Mouse (Mus musculus) brain, embryonic 14.5 days (tissue): ENCODE data around the gene Clec2g. TPM values are rescaled to one million over a fixed set of nuclear protein-coding genes. Genes with fewer than 3 reads are reported as not detected.
"Not testable (repeated sequence)": the region's sequence is repeated elsewhere in the genome, so short reads cannot be mapped to it uniquely, and the experiment has no call there.

Source experiments
- DNase-seq: peaks from one replicate; pipeline ENCODE4 v3.0.0-alpha.2; 2011; ENCODE audit warnings: low read depth
- CTCF ChIP-seq: fragments of 200-500 bp; IDR thresholded peaks from 2 replicates; pipeline ENCODE4 v1.5.1; 2012; ENCODE audit warnings: inconsistent platforms, mild to moderate bottlenecking, moderate library complexity, borderline replicate concordance; ENCODE audit not compliant: insufficient read depth, insufficient read length; ENCODE audit errors: extremely low read depth
- POLR2A ChIP-seq: fragments of 200-500 bp; IDR thresholded peaks from 2 replicates; pipeline ENCODE4 v1.6.1; 2012; ENCODE audit warnings: mild to moderate bottlenecking, inconsistent platforms, borderline replicate concordance; ENCODE audit not compliant: poor library complexity, insufficient read depth, insufficient read length, severe bottlenecking; ENCODE audit errors: extremely low read depth
- polyA plus RNA-seq: library from polyadenylated mRNA; depleted of rRNA; stranded (reverse); fragments of >200 nt; gene quantifications from 2 replicates; pipeline ENCODE4 v1.2.3, GENCODE M21; 2012; rRNA removed

The Clec2g gene
- 0.19 TPM in 1 of 2 replicates, not detected in the other for polyA plus RNA-seq

DNA sequence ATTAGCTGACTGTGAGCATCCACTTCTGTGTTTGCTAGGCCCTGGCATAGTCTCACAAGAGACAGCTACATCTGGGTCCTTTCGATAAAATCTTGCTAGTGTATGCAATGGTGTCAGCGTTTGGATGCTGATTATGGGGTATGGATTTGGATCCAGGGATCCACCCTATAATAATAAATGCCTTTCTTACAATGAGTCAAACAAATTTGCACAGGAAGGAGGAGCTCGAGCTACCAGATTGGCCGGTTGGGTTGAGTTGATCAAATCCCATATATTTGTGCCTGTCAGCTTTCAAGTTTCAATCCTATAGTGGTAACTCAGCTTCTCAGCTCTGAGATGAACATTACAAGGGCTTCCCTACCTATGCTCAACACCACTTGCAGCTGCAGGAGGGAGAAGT lies at the start of gene Clec2g:
Gene Clec2g (plus strand): TSS at position 301 of the 400 bp plus-strand sequence.
- not testable (repeated sequence) for DNase-seq

DNA sequence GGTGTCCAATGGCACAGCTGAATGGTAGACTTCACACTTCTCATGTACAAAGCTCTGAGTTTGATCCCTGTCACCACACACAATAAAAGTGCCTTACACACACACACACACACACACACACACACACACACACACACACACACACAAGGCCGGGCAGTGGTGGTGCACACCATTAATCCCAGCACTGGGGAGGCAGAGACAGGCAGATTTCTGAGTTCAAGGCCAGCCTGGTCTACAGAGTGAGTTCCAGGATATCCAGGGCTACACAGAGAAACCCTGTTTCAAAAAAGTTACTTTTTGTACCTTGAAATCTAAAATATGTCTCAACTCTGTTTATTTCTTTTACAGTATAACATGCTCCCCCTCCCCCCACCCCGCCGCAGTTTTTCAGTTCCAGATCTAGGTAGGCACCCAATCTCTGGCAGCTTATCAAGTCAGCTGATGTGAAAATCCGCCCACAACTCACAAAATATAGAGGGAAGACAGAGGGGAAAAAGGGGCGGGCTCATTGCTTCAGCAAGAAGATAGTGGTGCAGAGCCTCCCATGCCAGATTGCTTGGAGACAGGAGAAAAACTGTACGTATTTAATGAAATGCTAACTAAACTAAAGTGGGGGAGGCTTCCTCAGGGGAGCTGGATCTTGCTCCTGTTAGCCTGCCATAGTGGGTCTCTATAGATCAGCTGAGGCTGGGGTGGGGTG lies 46.9 kb upstream of the Clec2g start, which contains the start of gene Clec2i:
Gene Clec2i (plus strand): TSS at position 498 of the 700 bp plus-strand sequence.
- DNase-seq, result not testable (repeated sequence)

- no peak for TF ChIP-seq POLR2A
- no peak for TF ChIP-seq CTCF
- DNase-seq, result no peak
These were observed 45.3 kb upstream of the Clec2g start for GRCm38 (mm10) chr6:128888834-128889233.

DNA sequence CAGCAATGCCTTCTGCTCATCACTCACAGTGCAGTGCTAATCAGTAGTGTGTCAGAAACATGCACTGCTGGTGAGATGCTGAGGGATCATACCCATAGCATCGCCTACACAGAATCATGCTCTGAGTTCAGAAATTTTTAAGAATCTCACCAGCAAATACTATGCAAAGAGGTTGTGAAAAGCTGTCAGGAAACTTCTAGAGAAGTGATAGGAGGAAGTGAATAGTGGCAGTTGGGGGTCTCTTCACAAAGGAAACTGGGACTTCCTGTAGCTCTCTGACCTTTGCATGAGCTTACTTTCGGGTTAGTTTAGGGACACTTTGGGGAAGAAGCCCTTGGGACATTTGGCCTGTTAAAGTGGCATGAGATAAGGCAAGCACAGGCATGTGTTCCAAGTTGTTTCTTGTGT lies 43.2 kb upstream of the Clec2g start, which contains the start of gene BC035044:
Gene BC035044 (minus strand): TSS at position 179 of the 408 bp plus-strand sequence.
- TF ChIP-seq CTCF, result no peak
- no peak for DNase-seq

- TF ChIP-seq CTCF (no peak), POLR2A (no peak)
- DNase-seq, result no peak
These were observed 38.7 kb upstream of the Clec2g start for GRCm38 (mm10) chr6:128895404-128896001.

DNA sequence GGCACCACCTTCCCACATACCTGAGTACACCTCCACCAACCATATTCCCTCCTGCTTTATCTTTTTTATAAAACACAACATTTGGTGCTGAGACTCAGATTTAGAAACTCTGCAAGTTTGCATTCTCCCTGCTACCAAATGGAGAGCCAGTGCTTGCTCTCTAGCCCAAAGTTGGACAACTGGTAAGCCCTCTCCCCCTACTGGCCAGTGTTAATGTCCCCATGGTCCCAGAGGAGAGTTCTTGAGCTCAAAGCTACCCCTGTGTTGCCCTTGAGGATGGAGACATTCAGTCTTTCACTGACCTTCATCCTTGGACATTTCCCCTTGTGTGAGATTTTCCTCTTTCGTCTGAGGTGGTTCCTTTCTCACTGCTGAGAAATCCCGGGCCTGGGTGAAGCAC lies 34.1 kb upstream of the Clec2g start:
- TF ChIP-seq CTCF, result no peak
- no peak for TF ChIP-seq POLR2A
- no peak for DNase-seq

GRCm38 (mm10) chr6:128900796-128901552 lies 33.2 kb upstream of the Clec2g start:
- DNase-seq, result not testable (repeated sequence)

GRCm38 (mm10) chr6:128913598-128914254 lies 20.5 kb upstream of the Clec2g start:
- TF ChIP-seq CTCF (no peak), POLR2A (no peak)
- DNase-seq, result no peak

DNA sequence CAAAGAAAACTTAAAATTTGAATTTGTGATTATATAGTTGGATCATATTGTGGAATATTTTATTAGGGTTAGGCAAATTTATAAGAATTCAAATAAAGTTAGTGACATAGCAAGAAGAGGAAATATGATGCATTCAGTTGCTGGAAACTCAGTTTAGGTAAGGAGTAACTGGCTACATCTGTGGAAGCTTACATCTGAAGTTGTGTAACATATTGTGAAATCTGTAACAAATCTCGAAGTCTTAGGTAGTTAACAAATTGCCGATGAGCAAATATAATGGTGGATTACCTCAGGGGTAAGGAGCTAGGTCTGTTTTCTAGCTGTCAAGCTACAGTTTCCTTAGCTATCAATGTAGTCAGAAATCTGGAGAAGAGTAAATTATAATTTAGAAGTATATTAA lies 16.9 kb upstream of the Clec2g start:
- no peak for TF ChIP-seq POLR2A
- no peak for TF ChIP-seq CTCF
- DNase-seq, result no peak

GRCm38 (mm10) chr6:128933050-128933449 lies 1.1 kb upstream of the Clec2g start:
- DNase-seq, result no peak

DNA sequence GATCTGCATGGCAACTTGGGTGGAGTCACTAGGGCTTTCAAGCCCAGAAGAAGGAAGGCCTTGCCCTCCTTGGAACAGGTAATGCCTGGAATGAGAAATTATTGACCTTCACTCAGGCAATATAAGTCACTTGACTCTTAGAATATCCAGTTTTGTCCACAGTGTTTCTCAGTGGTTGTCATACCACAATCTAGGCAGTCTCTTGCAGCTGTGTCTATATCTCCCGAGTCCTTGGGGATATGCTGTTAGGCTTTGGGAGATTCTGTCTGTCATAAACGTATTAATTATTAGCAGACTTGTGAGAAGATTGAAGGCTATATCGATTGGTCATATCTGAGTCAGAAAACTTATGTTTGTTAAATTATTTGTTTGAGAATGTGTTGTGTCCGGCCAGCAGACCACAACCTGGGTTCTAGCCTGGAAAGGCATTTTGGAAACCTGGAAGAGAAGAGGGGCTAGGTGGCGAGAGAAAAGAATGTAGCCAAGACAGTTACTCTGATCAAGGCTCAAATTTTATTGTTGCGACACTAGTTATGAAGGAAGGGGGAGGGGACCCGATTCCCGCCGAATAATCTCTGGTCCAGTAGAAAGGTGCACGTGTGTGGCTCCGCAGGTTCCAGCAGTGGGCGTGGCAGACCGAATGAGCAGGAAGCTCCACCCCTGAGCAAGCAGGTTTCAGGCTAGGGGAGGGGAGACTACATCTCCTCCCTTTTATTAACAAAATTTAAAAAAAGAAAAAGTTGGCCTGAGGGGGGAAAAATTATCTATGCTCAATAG lies 1.9 kb downstream of the Clec2g start:
- DNase-seq, result not testable (repeated sequence)

More at GRCm38 (mm10) chr6:128933050-128933449, 1.1 kb upstream of the Clec2g start:
- TF ChIP-seq POLR2A, result no peak
- TF ChIP-seq CTCF, result no peak
